Mouse (Mus musculus) liver, postnatal 0 days (tissue): ENCODE data around the gene Prex1.

ENCODE experiments used
- CTCF ChIP-seq: sonication (generic); IDR thresholded peaks from 2 replicates; pipeline ENCODE4 v1.5.1; 2016; ENCODE audit warnings: antibody characterized with exemption, low read depth
- EP300 ChIP-seq: IDR thresholded peaks from 2 replicates; pipeline ENCODE4 v1.6.1; 2016; ENCODE audit warnings: antibody characterized with exemption, low read depth, mild to moderate bottlenecking

DNA sequence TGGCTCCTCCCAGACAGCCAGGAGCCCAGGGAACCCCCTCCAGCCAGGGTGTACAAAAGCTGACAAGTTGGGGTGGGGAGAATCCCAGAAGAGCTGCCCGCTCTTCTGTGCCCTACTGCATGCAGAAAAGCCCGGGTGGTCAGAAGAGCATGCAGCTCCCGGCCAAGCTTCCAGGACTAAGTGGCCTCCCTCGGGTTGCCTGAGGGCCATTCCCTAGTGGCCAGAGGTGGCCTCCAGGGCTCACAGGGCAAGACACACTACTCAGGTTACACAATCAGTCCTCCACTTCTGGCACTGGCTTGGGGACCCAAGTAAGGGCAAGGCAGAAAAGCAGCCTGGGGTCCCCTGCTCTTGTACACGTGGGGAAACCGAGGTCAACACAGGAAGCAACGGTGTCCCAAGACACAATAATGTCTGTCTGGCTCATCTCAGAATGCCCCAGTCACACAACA is 1.9 kb downstream of the Prex1 start:
- no peak for TF ChIP-seq CTCF
- no peak for TF ChIP-seq EP300
